Mouse (Mus musculus) neutrophil, adult 83 days (primary cell): Measurements from ENCODE around the gene Ctu1. TPM values are rescaled to one million over a fixed set of nuclear protein-coding genes. Genes with fewer than 3 reads are reported as not detected.

Experiments
- total RNA-seq, 2 experiments: library from RNA; stranded (reverse); gene quantifications; one replicate each; pipeline ENCODE4 v1.2.4; 2023

Ctu1 gene
- 1 to 10 TPM; 3.0 to 3.6 TPM for total RNA-seq

GRCm38 (mm10) chr7:43671809-43672580 lies at the start of gene Ctu1:
Gene Ctu1 (plus strand): TSS chr7:43672016.

DNA sequence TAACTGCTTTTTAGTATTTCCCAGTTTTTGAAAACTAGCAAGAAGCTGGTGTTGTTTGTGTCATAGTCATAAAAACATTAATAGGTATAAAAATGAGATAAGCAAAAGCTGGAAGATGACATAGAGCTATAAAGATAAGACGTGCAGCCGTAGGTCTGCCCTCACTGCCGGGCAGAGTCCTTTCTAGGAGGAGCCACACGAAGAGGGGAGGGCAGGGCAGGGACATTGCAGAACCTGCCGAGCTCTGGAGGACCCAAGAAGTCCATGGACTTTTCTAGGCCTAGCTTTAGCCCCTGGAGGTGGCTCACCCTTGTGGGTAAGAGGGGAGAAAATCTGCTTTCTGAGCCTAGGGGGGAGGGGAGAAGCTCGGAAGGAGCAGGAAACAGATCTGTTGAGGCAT lies 37.3 kb upstream of the Ctu1 start, which contains the start of gene Ceacam18:
Gene Ceacam18 (plus strand): TSS at position 208 of the 400 bp plus-strand sequence.

DNA sequence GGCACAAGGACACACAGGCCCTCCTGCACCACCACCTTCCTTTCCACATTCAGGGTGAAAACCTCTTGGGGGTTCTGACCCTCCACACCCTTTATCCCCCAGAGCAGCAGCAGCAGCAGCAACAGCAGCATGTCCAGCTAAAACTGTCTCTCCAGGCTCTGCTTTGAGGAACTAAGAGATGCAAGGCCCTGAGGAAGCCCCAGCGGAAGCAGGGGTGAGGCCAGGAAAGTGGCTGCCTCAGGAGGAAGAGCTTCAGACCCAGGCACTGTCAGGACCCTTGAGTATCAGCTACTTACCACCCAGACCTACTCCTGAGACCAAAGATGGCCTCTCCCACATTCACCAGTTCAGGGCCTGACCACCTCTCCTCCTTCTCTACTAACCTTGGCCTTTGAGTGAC lies 11.8 kb upstream of the Ctu1 start, which contains the start of gene Siglece:
Gene Siglece (minus strand): TSS at position 160 of the 400 bp plus-strand sequence.

GRCm38 (mm10) chr7:43690118-43690517 lies 18.3 kb downstream of the Ctu1 start, which contains the start of gene Klk14:
Gene Klk14 (plus strand): TSS chr7:43690418.

GRCm38 (mm10) chr7:43712267-43712666 lies 40.5 kb downstream of the Ctu1 start, which contains the start of gene Klk13:
Gene Klk13 (plus strand): TSS chr7:43712567.

Other genes with a start within 250 kb of the Ctu1 start
- gene Lim2, start 244.3 kb upstream of the Ctu1 start, total RNA-seq: not detected
- gene Nkg7, start 234.9 kb upstream of the Ctu1 start, total RNA-seq: 10 to 100 TPM; 30.2 to 33.5 TPM
- under 1 TPM in 1 of 2 experiments, not detected in 1; 0.73 TPM for gene Cldnd2, start 231.2 kb upstream of the Ctu1 start, total RNA-seq
- 10 to 100 TPM; 55.9 to 73.8 TPM for gene Etfb, start 227.9 kb upstream of the Ctu1 start, total RNA-seq
- gene Gm45233, start 227.9 kb upstream of the Ctu1 start, total RNA-seq: not detected
- 10 to 100 TPM; 10.8 to 11.0 TPM for gene Vsig10l, start 208.9 kb upstream of the Ctu1 start, total RNA-seq
- not detected for gene Iglon5, start 181.9 kb upstream of the Ctu1 start, total RNA-seq
- gene 4931406B18Rik, start 166.1 kb upstream of the Ctu1 start, total RNA-seq: not detected
- gene Cd33, start 127.6 kb upstream of the Ctu1 start, total RNA-seq: 100 to 1,000 TPM; 339 to 380 TPM
- gene Zfp658, start 109.8 kb upstream of the Ctu1 start, total RNA-seq: 1 to 10 TPM; 2.8 to 3.0 TPM
- gene Zfp719, start 92.4 kb upstream of the Ctu1 start, total RNA-seq: 10 to 100 TPM; 11.2 to 11.9 TPM
- under 1 TPM; 0.29 to 0.37 TPM for gene Zfp819, start 64.8 kb upstream of the Ctu1 start, total RNA-seq
- gene Ceacam18, start 37.3 kb upstream of the Ctu1 start, total RNA-seq: under 1 TPM in 1 of 2 experiments, not detected in 1; 0.22 TPM
- 100 to 1,000 TPM; 147 to 167 TPM for gene Siglece, start 11.9 kb upstream of the Ctu1 start, total RNA-seq
- gene Klk14, start 18.4 kb downstream of the Ctu1 start, total RNA-seq: not detected
- not detected for gene Klk13, start 40.6 kb downstream of the Ctu1 start, total RNA-seq
- gene Klk12, start 96.9 kb downstream of the Ctu1 start, total RNA-seq: not detected
- gene Klk11, start 102.6 kb downstream of the Ctu1 start, total RNA-seq: not detected
- gene Klk10, start 109.0 kb downstream of the Ctu1 start, total RNA-seq: not detected
- not detected for gene Klk9, start 119.9 kb downstream of the Ctu1 start, total RNA-seq
- 1 to 10 TPM; 1.6 to 2.8 TPM for gene Klk8, start 125.6 kb downstream of the Ctu1 start, total RNA-seq
- gene Klk7, start 139.3 kb downstream of the Ctu1 start, total RNA-seq: not detected
- not detected for gene Klk6, start 152.5 kb downstream of the Ctu1 start, total RNA-seq
- not detected for gene Klk5, start 170.0 kb downstream of the Ctu1 start, total RNA-seq
- not detected for gene Klk4, start 209.1 kb downstream of the Ctu1 start, total RNA-seq